Mouse (Mus musculus): ENCODE data around the gene Tek. TPM values are rescaled to one million over a fixed set of nuclear protein-coding genes. Genes with fewer than 3 reads are reported as not detected.

Gene Tek
- total and polyA plus RNA-seq, 2 experiments from 2014 or later = 27.7 to 40.0 TPM

DNA sequence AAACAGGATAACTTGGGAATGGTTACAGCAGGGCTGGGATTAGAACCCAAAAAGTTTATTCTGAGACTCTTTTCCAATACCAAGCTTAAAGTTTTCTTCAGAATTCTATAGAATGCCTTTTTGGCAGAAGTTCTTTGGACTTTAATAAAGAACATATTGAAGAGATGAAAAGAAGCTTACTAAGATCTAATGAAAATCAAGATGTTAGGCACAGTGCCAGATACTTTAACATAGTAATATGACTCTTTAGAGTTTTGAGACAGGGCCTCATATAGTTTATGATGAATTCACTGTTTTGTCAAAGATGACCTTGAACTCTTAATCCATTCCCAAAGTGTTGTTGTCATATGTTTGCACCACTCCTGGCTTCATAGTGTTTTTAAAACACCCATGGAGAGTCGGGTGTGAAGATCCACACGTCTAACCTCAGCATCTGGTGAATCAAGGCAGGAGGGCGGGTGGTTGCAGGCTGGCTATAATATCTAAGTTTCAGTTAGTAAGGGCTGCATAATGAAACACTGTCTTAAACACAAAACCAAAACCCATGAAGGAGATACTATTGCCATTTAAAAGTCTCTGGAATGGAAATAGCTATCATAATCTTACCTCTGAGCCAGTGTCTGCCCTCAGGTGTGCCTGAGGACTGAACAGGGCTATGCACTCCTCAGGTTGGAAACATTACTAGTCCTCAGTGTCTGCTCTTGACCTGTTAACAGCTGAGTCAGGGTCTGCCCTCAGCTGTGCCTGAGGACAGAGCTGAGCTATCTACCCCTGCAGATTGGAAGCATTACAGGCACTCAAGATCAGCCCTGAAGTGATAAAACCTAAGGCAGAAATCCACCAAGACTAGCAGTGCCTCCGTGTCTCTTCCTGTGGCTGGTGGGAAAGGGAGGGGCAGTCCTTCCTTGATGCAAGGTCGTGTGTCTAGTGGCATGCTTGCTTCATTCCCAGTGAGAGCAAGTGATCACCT, 1.5 kb upstream of the Tek start:
- 47% methylated on average over 5 of the region's 5 CpGs for WGBS
- H3K4me3 ChIP-seq (ENCODE audit: low read depth, low read length) = no peak overlapping the region
- H3K9me3 ChIP-seq (replicated peaks; ENCODE audit: control insufficient read depth, low read length) = no peaks in the 10 kb centered on the region
- TF ChIP-seq CTCF (IDR thresholded peaks at IDR 0.05; ENCODE audit: low read depth) (no peak), EP300 (IDR thresholded peaks at IDR 0.05; ENCODE audit: low read depth) (no peak)
- ATAC-seq (ENCODE audit: insufficient read depth, low read depth) (no peak), DNase-seq (ENCODE audit: low spot score) (no peak)
- no peak overlapping the region for H3K9ac ChIP-seq (replicated peaks; ENCODE audit: low read depth, low read length)
- H3K4me1 ChIP-seq (ENCODE audit: control insufficient read depth, insufficient read depth) = peaks cover 8% of the 10 kb centered on the region
- H3K27ac ChIP-seq (ENCODE audit: low read depth) = no peak overlapping the region
- no peaks in the 10 kb centered on the region for H3K27me3 ChIP-seq (ENCODE audit: control insufficient read depth, insufficient read depth, low read length)
- no peaks in the 10 kb centered on the region for H3K36me3 ChIP-seq (replicated peaks; ENCODE audit: control insufficient read depth, insufficient read depth, low read length)
- H3K4me2 ChIP-seq (ENCODE audit: low read depth, low read length) = no peak overlapping the region

DNA sequence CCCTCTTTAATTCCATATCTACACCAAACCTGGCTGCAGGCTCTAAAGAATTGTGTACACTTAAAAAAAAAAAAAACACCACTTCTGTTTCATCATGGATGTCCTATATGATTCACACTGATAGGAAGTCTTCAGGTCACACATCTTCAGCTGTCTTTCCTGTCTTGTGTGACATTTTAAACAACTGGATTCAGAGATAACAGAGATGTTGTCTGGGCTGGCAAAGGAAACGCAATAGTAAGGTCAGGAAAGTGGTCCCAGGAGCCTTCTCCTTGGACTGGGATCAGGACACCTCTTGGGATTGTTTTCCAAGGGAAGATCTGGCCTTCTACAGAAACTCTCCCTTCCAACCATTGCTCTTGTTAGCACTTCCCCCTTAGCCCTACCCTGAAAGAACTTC, 2.7 kb downstream of the Tek start:
- Histone ChIP-seq H3K4me2 (ENCODE audit: low read depth, low read length) (peak overlapping the region; percentile 49), H3K9me3 (replicated peaks; ENCODE audit: control insufficient read depth, low read length) (no peaks in the 10 kb centered on the region), H3K27ac (ENCODE audit: low read depth) (peak overlapping the region; percentile 47), H3K4me1 (ENCODE audit: control insufficient read depth, insufficient read depth) (peaks cover 25% of the 10 kb centered on the region), H3K36me3 (replicated peaks; ENCODE audit: control insufficient read depth, insufficient read depth, low read length) (no peaks in the 10 kb centered on the region), H3K9ac (replicated peaks; ENCODE audit: low read depth, low read length) (no peak overlapping the region), H3K4me3 (ENCODE audit: low read depth, low read length) (peak overlapping the region; percentile 30), H3K27me3 (ENCODE audit: control insufficient read depth, insufficient read depth, low read length) (no peaks in the 10 kb centered on the region)
- ATAC-seq (ENCODE audit: insufficient read depth, low read depth) (no peak), DNase-seq (ENCODE audit: low spot score) (no peak)
- 41% methylated on average over 1 of the region's 1 CpGs for WGBS
- no peak for TF ChIP-seq EP300 (IDR thresholded peaks at IDR 0.05; ENCODE audit: low read depth)
- TF ChIP-seq CTCF (IDR thresholded peaks at IDR 0.05; ENCODE audit: low read depth) = no peak

- H3K27ac ChIP-seq (ENCODE audit: low read depth) = peak overlapping the region; percentile 71
- H3K27me3 ChIP-seq (ENCODE audit: control insufficient read depth, insufficient read depth, low read length) = no peaks in the 10 kb centered on the region
- 24% methylated on average over 3 of the region's 3 CpGs for WGBS
- H3K9me3 ChIP-seq (replicated peaks; ENCODE audit: control insufficient read depth, low read length) = no peaks in the 10 kb centered on the region
- DNase-seq (ENCODE audit: low spot score) (peak; percentile 76), ATAC-seq (ENCODE audit: insufficient read depth, low read depth) (peak; percentile 59)
- H3K4me2 ChIP-seq (ENCODE audit: low read depth, low read length) = peak overlapping the region; percentile 15; the same call in 1 of the 2 replicates
- no peak overlapping the region for H3K9ac ChIP-seq (replicated peaks; ENCODE audit: low read depth, low read length)
- H3K4me1 ChIP-seq (ENCODE audit: control insufficient read depth, insufficient read depth) = peaks cover 32% of the 10 kb centered on the region
- no peak overlapping the region for H3K4me3 ChIP-seq (ENCODE audit: low read depth, low read length)
- TF ChIP-seq EP300 (IDR thresholded peaks at IDR 0.05; ENCODE audit: low read depth) (0 out of 2 replicates have a peak, but pooled peaks have one; percentile 26), CTCF (IDR thresholded peaks at IDR 0.05; ENCODE audit: low read depth) (no peak)
- no peaks in the 10 kb centered on the region for H3K36me3 ChIP-seq (replicated peaks; ENCODE audit: control insufficient read depth, insufficient read depth, low read length)
Measured at GRCm38 (mm10) chr4:94745749-94746148, 6.7 kb downstream of the Tek start.

DNA sequence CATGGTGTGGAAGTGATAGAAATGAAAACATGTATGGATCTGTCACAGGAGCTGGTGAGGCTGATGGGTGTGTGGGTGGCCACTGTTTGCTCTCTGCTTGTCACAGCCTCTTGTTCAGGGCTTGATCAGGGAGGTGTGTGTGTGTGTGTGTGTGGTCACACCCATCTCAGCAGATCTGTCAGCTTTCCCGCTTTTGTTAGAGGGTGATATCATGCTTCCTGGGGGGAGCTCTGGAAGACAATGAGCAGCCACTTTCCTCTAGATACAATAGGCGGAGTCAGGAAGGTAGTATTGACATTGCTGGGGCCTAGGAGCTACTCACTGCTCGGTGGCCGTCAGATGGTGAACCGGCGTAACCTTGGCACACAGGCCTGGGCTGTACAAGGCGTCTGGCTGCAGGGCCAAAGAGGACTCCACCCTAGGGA, 7.3 kb downstream of the Tek start:
- Histone ChIP-seq H3K36me3 (replicated peaks; ENCODE audit: control insufficient read depth, insufficient read depth, low read length) (no peaks in the 10 kb centered on the region), H3K9me3 (replicated peaks; ENCODE audit: control insufficient read depth, low read length) (no peaks in the 10 kb centered on the region), H3K4me1 (ENCODE audit: control insufficient read depth, insufficient read depth) (peaks cover 37% of the 10 kb centered on the region), H3K27me3 (ENCODE audit: control insufficient read depth, insufficient read depth, low read length) (no peaks in the 10 kb centered on the region), H3K4me2 (ENCODE audit: low read depth, low read length) (peak overlapping the region; percentile 15; the same call in 1 of the 2 replicates), H3K27ac (ENCODE audit: low read depth) (peak overlapping the region; percentile 71), H3K4me3 (ENCODE audit: low read depth, low read length) (no peak overlapping the region), H3K9ac (replicated peaks; ENCODE audit: low read depth, low read length) (no peak overlapping the region)
- ATAC-seq (ENCODE audit: insufficient read depth, low read depth) = peak; percentile 86
- DNase-seq (ENCODE audit: low spot score) = peak; percentile 87
- WGBS = 25% methylated on average over 7 of the region's 7 CpGs
- no peak for TF ChIP-seq CTCF (IDR thresholded peaks at IDR 0.05; ENCODE audit: low read depth)
- peak; percentile 72; the same call in 1 of the 2 replicates for TF ChIP-seq EP300 (IDR thresholded peaks at IDR 0.05; ENCODE audit: low read depth)

DNA sequence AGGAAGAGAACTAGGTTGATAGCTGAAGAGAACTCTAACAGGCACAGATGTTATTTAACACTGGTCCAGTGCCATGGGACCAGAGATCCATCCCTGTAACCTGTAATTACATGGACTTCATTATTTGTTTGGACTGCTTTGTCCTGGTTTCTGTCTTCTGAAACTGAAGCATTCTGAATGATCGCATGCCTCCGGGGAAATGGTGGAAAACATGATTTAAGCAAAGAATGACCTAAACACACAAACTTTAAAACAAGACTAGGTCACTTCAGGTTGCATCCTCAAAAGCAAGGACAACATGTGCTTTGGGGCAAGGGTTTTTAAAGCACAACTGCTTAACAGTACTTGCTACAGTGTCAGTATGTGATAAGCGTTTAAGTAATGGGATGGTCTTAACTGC, 8.2 kb downstream of the Tek start:
- Histone ChIP-seq H3K27ac (ENCODE audit: low read depth) (peak overlapping the region; percentile 53), H3K4me1 (ENCODE audit: control insufficient read depth, insufficient read depth) (peaks cover 42% of the 10 kb centered on the region), H3K4me2 (ENCODE audit: low read depth, low read length) (no peak overlapping the region), H3K9me3 (replicated peaks; ENCODE audit: control insufficient read depth, low read length) (no peaks in the 10 kb centered on the region), H3K27me3 (ENCODE audit: control insufficient read depth, insufficient read depth, low read length) (no peaks in the 10 kb centered on the region), H3K9ac (replicated peaks; ENCODE audit: low read depth, low read length) (no peak overlapping the region), H3K36me3 (replicated peaks; ENCODE audit: control insufficient read depth, insufficient read depth, low read length) (no peaks in the 10 kb centered on the region), H3K4me3 (ENCODE audit: low read depth, low read length) (no peak overlapping the region)
- DNase-seq (ENCODE audit: low spot score) (no peak), ATAC-seq (ENCODE audit: insufficient read depth, low read depth) (no peak)
- TF ChIP-seq EP300 (IDR thresholded peaks at IDR 0.05; ENCODE audit: low read depth) (no peak), CTCF (IDR thresholded peaks at IDR 0.05; ENCODE audit: low read depth) (no peak)
- 70% methylated on average over 3 of the region's 3 CpGs for WGBS

All from heart, postnatal 0 days (tissue).